Mouse (Mus musculus) C2C12 (cell line): ENCODE measurements at regions not wholly inside any gene's neighbourhood (a gene's known extent, or its start where the extent isn't known, plus 50 kb on each side); places are given as distances from the start of the nearest gene placed in this dataset.

Experiments
- CEBPB ChIP-seq: IDR thresholded peaks from one replicate; pipeline ENCODE4 v1.6.1; 2011; ENCODE audit warnings: low read depth, mild to moderate bottlenecking, control low read depth, moderate library complexity
- CTCF ChIP-seq: IDR thresholded peaks from one replicate; pipeline ENCODE4 v1.5.1; 2011; ENCODE audit not compliant: control insufficient read depth, insufficient read depth, insufficient read length
- FOSL1 ChIP-seq: IDR thresholded peaks from one replicate; pipeline ENCODE4 v1.8.0; 2011; ENCODE audit warnings: mild to moderate bottlenecking, low read length; ENCODE audit not compliant: poor library complexity, insufficient read depth, severe bottlenecking
- MAX ChIP-seq: IDR thresholded peaks from one replicate; pipeline ENCODE4 v1.6.1; 2011; ENCODE audit warnings: mild to moderate bottlenecking, control low read depth
- MYOD1 ChIP-seq: IDR thresholded peaks from one replicate; pipeline ENCODE4 v1.6.1; 2011; ENCODE audit warnings: low read depth; ENCODE audit not compliant: control insufficient read depth, insufficient read length
- MYOG ChIP-seq: IDR thresholded peaks from one replicate; pipeline ENCODE4 v1.6.1; 2011; ENCODE audit not compliant: control insufficient read depth, insufficient read length; ENCODE audit errors: extremely low read depth
- USF1 ChIP-seq: IDR thresholded peaks from one replicate; pipeline ENCODE4 v1.6.1; 2011; ENCODE audit warnings: low read depth, mild to moderate bottlenecking, control low read depth, moderate library complexity

- TF ChIP-seq CTCF = no peak
- TF ChIP-seq FOSL1 = no peak
- no peak for TF ChIP-seq MYOD1
- TF ChIP-seq MAX = no peak
- no peak for TF ChIP-seq USF1
- no peak for TF ChIP-seq CEBPB
- TF ChIP-seq MYOG = no peak
Measured at GRCm38 (mm10) chr3:53353693-53354092, 109.4 kb downstream of the Nhlrc3 start.
